Mouse (Mus musculus) liver, postnatal 0 days (tissue): Measurements from ENCODE around the gene Atp13a3. TPM values are rescaled to one million over a fixed set of nuclear protein-coding genes. Genes with fewer than 3 reads are reported as not detected.

Experiments
- ATAC-seq: fragments of 200-750 bp; cut with Nextera tagmentation; 2 replicates; pipeline ENCODE4 v1.8.0; 2017; ENCODE audit warnings: mild to moderate bottlenecking, moderate library complexity
- DNase-seq: peaks from one replicate; pipeline ENCODE4 v3.0.0-alpha.2; 2016
- H3K27ac ChIP-seq: fragments of 300-500 bp; sonication (generic); 2 replicates; pipeline ENCODE4 v1.5.1; 2014; ENCODE audit warnings: antibody characterized with exemption, moderate library complexity, mild to moderate bottlenecking, low read depth
- H3K27me3 ChIP-seq: fragments of 300-500 bp; sonication (generic); 2 replicates; pipeline ENCODE4 v1.6.1; 2014; ENCODE audit warnings: low read length, control low read depth, mixed read lengths; ENCODE audit not compliant: insufficient read depth
- H3K36me3 ChIP-seq: fragments of 300-500 bp; sonication (generic); replicated peaks from 2 replicates; pipeline ENCODE4 v1.6.1; 2014; ENCODE audit warnings: mild to moderate bottlenecking, control low read depth, low read length, moderate library complexity, mixed read lengths; ENCODE audit not compliant: insufficient read depth
- H3K4me1 ChIP-seq: fragments of 300-500 bp; sonication (generic); 2 replicates; pipeline ENCODE4 v1.6.1; 2014; ENCODE audit warnings: antibody characterized with exemption, mild to moderate bottlenecking, control low read depth; ENCODE audit not compliant: insufficient read depth
- H3K4me2 ChIP-seq: fragments of 300-500 bp; sonication (generic); 2 replicates; pipeline ENCODE4 v1.6.1; 2014; ENCODE audit warnings: low read depth, mild to moderate bottlenecking, low read length, moderate library complexity, mixed read lengths
- H3K4me3 ChIP-seq: fragments of 300-500 bp; sonication (generic); 2 replicates; pipeline ENCODE4 v1.5.1; 2014; ENCODE audit warnings: low read depth, low read length
- H3K9ac ChIP-seq: fragments of 300-500 bp; sonication (generic); replicated peaks from 2 replicates; pipeline ENCODE4 v1.6.1; 2014; ENCODE audit warnings: mild to moderate bottlenecking, moderate library complexity
- H3K9me3 ChIP-seq: fragments of 300-500 bp; sonication (generic); 2 replicates; pipeline ENCODE4 v1.6.1; 2016; ENCODE audit warnings: mild to moderate bottlenecking, control low read depth, low read length, mixed read lengths
- CTCF ChIP-seq: sonication (generic); IDR thresholded peaks from 2 replicates; pipeline ENCODE4 v1.5.1; 2016; ENCODE audit warnings: antibody characterized with exemption, low read depth
- EP300 ChIP-seq: IDR thresholded peaks from 2 replicates; pipeline ENCODE4 v1.6.1; 2016; ENCODE audit warnings: antibody characterized with exemption, low read depth, mild to moderate bottlenecking
- WGBS: fragments of 180-500 bp; shearing (Covaris S2); extraction: QIAGEN DNeasy Blood & Tissue Kit; methylation state at CpG from one replicate; pipeline ENCODE4 v1.1.7; 2014; ENCODE audit not compliant: insufficient replicate concordance; 5-methylcytosine and 5-hydroxymethylcytosine counted together
- polyA plus RNA-seq: library from polyadenylated mRNA; unstranded; fragments of >200 nt; fragmentation: Nextera tagmentation; extraction: Ambion mirVana; gene quantifications from 2 replicates; pipeline ENCODE4 v1.2.1, GENCODE M21; 2015

Atp13a3 gene
- polyA plus RNA-seq, 1 experiment from 2014 or later: 9.9 TPM

- TF ChIP-seq CTCF: no peak
- TF ChIP-seq EP300: no peak
- H3K4me2 ChIP-seq: peak overlapping the region; percentile 95
- H3K9me3 ChIP-seq: no peaks in the 10 kb centered on the region
- 21% methylated on average over 29 of the region's 29 CpGs for WGBS
- H3K4me1 ChIP-seq: peaks cover 19% of the 10 kb centered on the region
- H3K27me3 ChIP-seq: peaks cover 35% of the 10 kb centered on the region
- peak overlapping the region; percentile 55 for H3K9ac ChIP-seq
- peak overlapping the region; percentile 63 for H3K4me3 ChIP-seq
- no peaks in the 10 kb centered on the region; the same call in 1 of the 2 replicates for H3K36me3 ChIP-seq
- ATAC-seq: no peak
- DNase-seq: no peak
- no peak overlapping the region for H3K27ac ChIP-seq
These were observed 97.7 kb downstream of the Atp13a3 start for GRCm38 (mm10) chr16:30307961-30308615.

GRCm38 (mm10) chr16:30307306-30307705 is 98.5 kb downstream of the Atp13a3 start:
- DNase-seq (no peak), ATAC-seq (no peak)
- H3K9me3 ChIP-seq: no peaks in the 10 kb centered on the region
- H3K36me3 ChIP-seq: no peaks in the 10 kb centered on the region; the same call in 1 of the 2 replicates
- peaks cover 35% of the 10 kb centered on the region for H3K27me3 ChIP-seq
- H3K27ac ChIP-seq: no peak overlapping the region
- no peak for TF ChIP-seq CTCF
- TF ChIP-seq EP300: no peak
- H3K4me2 ChIP-seq: no peak overlapping the region
- no peak overlapping the region for H3K4me3 ChIP-seq
- no peak overlapping the region for H3K9ac ChIP-seq
- H3K4me1 ChIP-seq: peaks cover 19% of the 10 kb centered on the region
- 40% methylated on average over 12 of the region's 12 CpGs for WGBS

DNA sequence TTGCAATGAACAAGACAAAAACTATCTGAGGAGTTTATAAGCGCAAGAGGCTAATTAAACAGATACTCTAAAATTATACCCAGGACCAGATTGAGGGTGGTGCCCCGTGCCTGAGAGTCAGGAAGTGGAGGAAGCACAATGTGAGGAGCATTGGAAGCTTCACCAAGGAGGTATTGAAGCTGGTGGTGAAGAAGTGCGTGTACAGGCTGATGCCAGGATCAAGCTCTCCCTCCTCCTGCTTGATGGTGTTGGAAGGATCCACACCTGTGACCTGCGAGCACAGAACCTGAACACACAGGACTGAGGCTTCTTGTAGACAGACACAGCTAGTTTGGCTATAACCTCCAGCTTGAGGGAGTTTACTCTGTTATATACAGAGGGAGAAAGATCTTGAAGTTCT is 99.7 kb downstream of the Atp13a3 start:
- Histone ChIP-seq H3K4me2 (no peak overlapping the region), H3K27ac (no peak overlapping the region), H3K36me3 (no peaks in the 10 kb centered on the region; the same call in 1 of the 2 replicates), H3K27me3 (peaks cover 35% of the 10 kb centered on the region), H3K9ac (no peak overlapping the region), H3K9me3 (no peaks in the 10 kb centered on the region), H3K4me3 (no peak overlapping the region), H3K4me1 (peaks cover 19% of the 10 kb centered on the region)
- TF ChIP-seq EP300: no peak
- TF ChIP-seq CTCF: no peak
- no peak for ATAC-seq
- WGBS: 80% methylated on average over 4 of the region's 4 CpGs
- DNase-seq: no peak

DNA sequence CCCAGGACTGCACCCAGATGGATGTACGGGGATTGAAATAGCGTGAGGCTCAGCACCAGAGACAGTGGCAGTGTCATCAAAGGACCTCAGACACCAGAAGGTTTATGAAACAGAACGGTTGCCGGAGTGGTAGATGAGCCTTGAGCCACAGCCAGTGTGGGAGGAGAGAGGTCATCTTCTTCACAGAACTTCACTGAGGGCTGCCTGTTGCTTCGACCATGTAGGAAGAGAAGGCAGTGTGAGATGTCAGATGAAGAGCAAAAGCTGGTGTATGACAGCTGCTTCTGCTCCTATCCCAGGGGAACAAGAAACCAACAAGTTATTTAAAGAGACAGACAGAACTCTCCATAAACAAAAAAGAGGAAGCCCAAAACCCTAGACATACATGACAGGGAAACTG is 101.5 kb downstream of the Atp13a3 start:
- Histone ChIP-seq H3K36me3 (no peaks in the 10 kb centered on the region), H3K4me2 (no peak overlapping the region), H3K27me3 (peaks cover 28% of the 10 kb centered on the region), H3K9me3 (no peaks in the 10 kb centered on the region), H3K4me3 (no peak overlapping the region), H3K4me1 (peaks cover 12% of the 10 kb centered on the region), H3K9ac (no peak overlapping the region), H3K27ac (no peak overlapping the region)
- TF ChIP-seq CTCF (no peak), EP300 (no peak)
- 58% methylated on average over 5 of the region's 5 CpGs for WGBS
- DNase-seq (no peak), ATAC-seq (no peak)

GRCm38 (mm10) chr16:30303411-30303810 is 102.4 kb downstream of the Atp13a3 start:
- no peak for TF ChIP-seq CTCF
- TF ChIP-seq EP300: no peak
- ATAC-seq (no peak), DNase-seq (no peak)
- Histone ChIP-seq H3K4me2 (no peak overlapping the region), H3K27me3 (peaks cover 20% of the 10 kb centered on the region), H3K36me3 (no peaks in the 10 kb centered on the region), H3K4me1 (peaks cover 4% of the 10 kb centered on the region), H3K27ac (no peak overlapping the region), H3K4me3 (no peak overlapping the region), H3K9ac (no peak overlapping the region), H3K9me3 (no peaks in the 10 kb centered on the region)
- WGBS: 73% methylated on average over 2 of the region's 2 CpGs

DNA sequence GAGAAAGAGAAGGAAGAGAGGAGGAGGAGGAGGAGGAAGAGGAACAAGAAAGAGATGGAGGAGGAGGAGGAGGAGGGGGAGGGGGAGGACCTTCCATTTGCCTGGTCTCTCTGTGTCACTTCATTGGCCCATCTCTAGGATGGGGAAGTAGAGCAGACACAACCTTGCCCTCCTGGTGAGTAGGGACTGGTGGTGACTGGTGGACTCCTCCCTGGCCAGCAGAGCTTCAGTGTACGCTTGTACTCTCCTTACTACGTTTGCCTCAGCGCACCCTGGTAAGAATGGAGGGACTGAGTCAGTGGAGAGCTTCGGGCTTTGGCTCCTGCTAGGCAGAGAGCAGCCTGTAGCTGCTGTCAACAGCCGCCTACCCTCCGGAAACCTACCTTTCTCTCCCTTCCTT is 103.1 kb downstream of the Atp13a3 start:
- H3K9ac ChIP-seq: no peak overlapping the region
- 77% methylated on average over 6 of the region's 6 CpGs for WGBS
- H3K27ac ChIP-seq: no peak overlapping the region
- TF ChIP-seq CTCF (no peak), EP300 (no peak)
- no peaks in the 10 kb centered on the region for H3K4me1 ChIP-seq
- no peaks in the 10 kb centered on the region for H3K9me3 ChIP-seq
- H3K4me3 ChIP-seq: no peak overlapping the region
- H3K4me2 ChIP-seq: no peak overlapping the region
- no peak for DNase-seq
- ATAC-seq: no peak
- peaks cover 13% of the 10 kb centered on the region for H3K27me3 ChIP-seq
- no peaks in the 10 kb centered on the region for H3K36me3 ChIP-seq
